Mouse (Mus musculus) G1E (cell line): ENCODE measurements around the gene Lats2.

Experiments used
- CTCF ChIP-seq: IDR thresholded peaks from 2 replicates; pipeline ENCODE4 v1.5.1; 2012; ENCODE audit warnings: low read depth, low read length, inconsistent platforms, mixed read lengths
- GATA1 ChIP-seq: IDR thresholded peaks from 2 replicates; pipeline ENCODE4 v1.6.1; 2012; ENCODE audit warnings: borderline replicate concordance, low read length, inconsistent platforms, mixed read lengths
- GATA2 ChIP-seq: IDR thresholded peaks from 2 replicates; pipeline ENCODE4 v1.6.1; 2012; ENCODE audit warnings: low read depth, low read length, inconsistent platforms, borderline replicate concordance
- POLR2AphosphoS5 ChIP-seq: IDR thresholded peaks from 2 replicates; pipeline ENCODE4 v1.6.1; 2012; ENCODE audit warnings: low read depth, low read length, inconsistent platforms; ENCODE audit not compliant: insufficient replicate concordance
- TAL1 ChIP-seq: conservative IDR thresholded peaks from 2 replicates; pipeline ENCODE4 v1.6.1; 2012; ENCODE audit warnings: low read depth, low read length, inconsistent platforms, mixed read lengths

- TF ChIP-seq CTCF (no peak), GATA2 (no peak), TAL1 (no peak), GATA1 (no peak), POLR2AphosphoS5 (no peak)
Measured at GRCm38 (mm10) chr14:57699016-57699415, 59.2 kb downstream of the Lats2 start.
